In the genomic region with DNA sequence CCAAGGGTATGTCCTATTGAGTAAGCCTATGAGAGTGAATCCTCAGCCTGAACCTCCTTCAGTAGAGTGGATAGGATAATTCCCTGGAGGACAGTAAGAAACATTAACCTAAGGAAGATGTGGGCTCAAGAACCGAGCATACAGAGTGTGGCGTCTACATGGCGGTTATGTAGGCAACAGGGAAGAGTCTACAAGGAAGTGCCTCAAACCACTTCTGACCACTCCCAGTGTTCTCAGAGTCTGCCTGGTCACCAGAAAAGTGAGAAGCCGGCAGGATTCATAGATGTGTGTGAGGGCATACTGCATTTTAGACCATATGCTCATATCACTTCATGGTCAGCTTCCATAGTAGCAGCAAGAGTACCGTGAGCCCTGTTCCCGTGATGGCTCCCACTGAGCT, we compare ENCODE assay signal across 20 mouse cellular contexts.
"Had no signal": no experiment of that assay in that cellular context is flagged by ENCODE, and none has a peak within 500 bp of the region (broad histone marks: within the 10 kb centered on the region; RNA-seq: fewer than 3 reads in every experiment).

No protein-coding gene starts in this region.

- H3K36me3 ChIP-seq: midbrain, embryonic 10.5 days; stomach, embryonic 15.5 days had no signal

- H3K4me1 ChIP-seq: midbrain, embryonic 10.5 days; midbrain, embryonic 13.5 days; stomach, embryonic 15.5 days had no signal

- H3K4me2 ChIP-seq: liver, embryonic 11.5 days; lung, embryonic 14.5 days; midbrain, embryonic 13.5 days; stomach, embryonic 15.5 days had no signal

- ATAC-seq: hindbrain, postnatal 0 days; intestine, postnatal 0 days; midbrain, embryonic 13.5 days; midbrain, embryonic 16.5 days had no signal

- H3K27me3 ChIP-seq: midbrain, embryonic 13.5 days; stomach, embryonic 15.5 days had no signal

- H3K27ac ChIP-seq: hindbrain, postnatal 0 days; kidney, postnatal 0 days; left cerebral cortex, adult 2 months; midbrain, embryonic 10.5 days; midbrain, embryonic 13.5 days; stomach, embryonic 15.5 days had no signal

- H3K9me3 ChIP-seq: megakaryocyte, embryonic 14.5 days; midbrain, embryonic 10.5 days; midbrain, embryonic 13.5 days; stomach, embryonic 15.5 days had no signal

- H3K4me3 ChIP-seq: left cerebral cortex, adult 2 months; megakaryocyte, embryonic 14.5 days; midbrain, embryonic 10.5 days; midbrain, embryonic 13.5 days; stomach, embryonic 15.5 days had no signal

- DNase-seq: kidney, adult 2 months; kidney, postnatal 25 days; layer of hippocampus, postnatal 36 days; lung, embryonic 14.5 days; lung, postnatal 10 days; right cerebral cortex, postnatal 25 days; spleen, adult 18-20 months; thymus, adult 2 months; thymus, postnatal 14 days; thymus, postnatal 4 days had no signal

- H3K9ac ChIP-seq: lung, embryonic 14.5 days; midbrain, embryonic 13.5 days; stomach, embryonic 15.5 days had no signal
